Mouse (Mus musculus): ENCODE measurements around the gene Plcg1.

Plcg1 gene

GRCm38 (mm10) chr2:160731117-160731838 is at the start of gene Plcg1:
Gene Plcg1 (plus strand): TSS chr2:160731300.
- peak; percentile 93 for DNase-seq (ENCODE audit: low read depth, low spot score)

DNA sequence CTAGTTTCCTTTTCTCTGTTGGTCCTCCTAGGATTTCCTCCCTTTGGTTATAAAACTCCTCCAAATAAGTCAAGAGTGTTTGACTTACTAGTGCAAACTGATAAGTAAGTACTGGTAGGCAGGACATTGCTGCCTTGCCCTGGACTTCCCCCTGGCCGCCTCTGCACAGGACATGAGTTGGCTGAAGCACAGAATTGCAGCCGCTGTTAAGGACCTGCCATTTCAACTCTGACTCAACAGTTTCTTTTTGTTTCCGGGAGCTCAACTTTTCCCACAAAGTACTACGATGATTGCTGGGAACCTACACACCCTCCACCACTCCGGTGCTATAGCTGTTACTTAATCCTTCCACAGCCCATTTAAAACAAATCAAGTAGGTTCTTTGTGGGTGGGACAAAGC is 30.8 kb upstream of the Plcg1 start:
- DNase-seq (ENCODE audit: low read depth, low spot score): peak; percentile 36

GRCm38 (mm10) chr2:160701603-160702002 is 29.5 kb upstream of the Plcg1 start:
- no peak for DNase-seq (ENCODE audit: low read depth, low spot score)

DNA sequence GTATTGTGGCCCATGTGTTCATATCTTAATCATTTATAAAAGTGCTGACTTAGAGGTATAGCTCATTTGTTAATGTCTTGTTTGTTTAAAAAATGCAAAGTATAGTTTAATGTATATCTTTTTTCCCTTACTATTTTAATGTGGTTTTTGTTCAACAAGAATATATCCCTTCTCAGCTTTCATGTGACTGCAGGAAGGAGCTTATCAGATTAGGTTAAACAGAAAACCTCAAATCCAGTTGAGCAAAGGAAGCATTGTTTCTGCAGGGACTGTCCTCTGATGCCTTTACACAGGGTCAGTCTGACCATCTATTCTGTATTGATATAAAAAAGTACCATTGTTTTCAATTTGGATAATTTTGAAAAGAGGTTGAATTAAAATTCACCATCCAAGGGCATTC is 28.3 kb upstream of the Plcg1 start:
- DNase-seq (ENCODE audit: low read depth, low spot score): no peak

GRCm38 (mm10) chr2:160707673-160708072 is 23.4 kb upstream of the Plcg1 start:
- no peak for DNase-seq (ENCODE audit: low read depth, low spot score)

- DNase-seq (ENCODE audit: low read depth, low spot score): no peak
Observed at GRCm38 (mm10) chr2:160715463-160716030, 15.6 kb upstream of the Plcg1 start.

GRCm38 (mm10) chr2:160717269-160717668 is 13.8 kb upstream of the Plcg1 start:
- peak; percentile 73 for DNase-seq (ENCODE audit: low read depth, low spot score)

- no peak for DNase-seq (ENCODE audit: low read depth, low spot score)
Observed at GRCm38 (mm10) chr2:160718811-160719210, 12.3 kb upstream of the Plcg1 start.

DNA sequence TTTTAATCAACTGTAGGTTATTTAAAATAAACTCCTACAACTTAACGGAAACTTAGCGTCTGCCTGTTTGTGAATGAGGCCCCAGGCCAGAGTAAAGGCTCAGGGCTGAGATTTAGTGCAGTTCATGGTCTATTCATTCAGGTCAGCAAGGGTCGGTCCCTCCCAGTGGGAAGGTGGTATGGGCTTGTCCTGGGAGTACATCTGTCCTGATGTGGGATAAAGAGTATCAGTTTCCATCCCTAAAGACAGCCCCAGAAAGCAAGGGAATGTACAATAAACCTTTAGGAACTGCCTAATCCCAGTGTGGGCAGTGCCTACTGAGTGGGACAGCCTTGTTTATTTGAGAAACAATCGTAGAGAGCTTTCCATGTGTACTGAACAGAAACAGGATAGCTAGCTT is 8.4 kb upstream of the Plcg1 start:
- no peak for DNase-seq (ENCODE audit: low read depth, low spot score)

DNA sequence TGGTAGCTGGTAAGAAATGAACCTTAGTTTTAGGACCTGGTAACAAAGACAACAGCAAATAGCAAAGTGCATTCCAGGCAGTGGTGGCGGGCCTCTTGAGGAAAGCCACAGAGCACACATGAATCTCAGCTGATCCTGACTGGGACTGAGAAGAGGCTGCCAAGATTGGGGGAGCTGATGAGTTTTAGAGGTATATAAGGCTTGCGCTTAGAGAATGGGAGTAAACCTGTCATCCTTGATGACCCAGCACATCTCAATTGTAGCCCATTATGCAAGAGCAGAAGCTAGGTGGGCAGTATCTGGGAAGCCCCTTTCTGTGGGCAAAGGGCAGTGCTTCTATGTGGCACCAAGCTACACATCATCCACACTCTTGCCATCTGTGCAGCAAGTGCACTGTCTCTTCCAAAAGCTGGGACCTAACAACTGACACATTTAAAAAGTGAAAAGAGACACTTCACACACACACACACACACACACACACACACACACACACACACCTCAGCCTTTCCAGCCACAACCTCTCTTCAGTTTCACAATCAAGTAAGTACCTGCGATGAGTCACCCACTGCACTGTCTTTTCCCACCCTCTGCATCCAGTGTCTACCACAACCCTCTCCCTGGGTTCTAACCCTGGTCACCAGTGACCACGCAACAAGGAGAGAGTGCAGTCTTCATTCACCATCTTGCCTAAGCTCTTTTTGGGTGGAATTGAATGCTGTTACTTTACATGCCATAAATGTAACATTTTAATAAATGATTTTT is 7.3 kb upstream of the Plcg1 start:
- DNase-seq (ENCODE audit: low read depth, low spot score): no peak

GRCm38 (mm10) chr2:160724536-160724935 is 6.6 kb upstream of the Plcg1 start:
- DNase-seq (ENCODE audit: low read depth, low spot score): no peak

DNA sequence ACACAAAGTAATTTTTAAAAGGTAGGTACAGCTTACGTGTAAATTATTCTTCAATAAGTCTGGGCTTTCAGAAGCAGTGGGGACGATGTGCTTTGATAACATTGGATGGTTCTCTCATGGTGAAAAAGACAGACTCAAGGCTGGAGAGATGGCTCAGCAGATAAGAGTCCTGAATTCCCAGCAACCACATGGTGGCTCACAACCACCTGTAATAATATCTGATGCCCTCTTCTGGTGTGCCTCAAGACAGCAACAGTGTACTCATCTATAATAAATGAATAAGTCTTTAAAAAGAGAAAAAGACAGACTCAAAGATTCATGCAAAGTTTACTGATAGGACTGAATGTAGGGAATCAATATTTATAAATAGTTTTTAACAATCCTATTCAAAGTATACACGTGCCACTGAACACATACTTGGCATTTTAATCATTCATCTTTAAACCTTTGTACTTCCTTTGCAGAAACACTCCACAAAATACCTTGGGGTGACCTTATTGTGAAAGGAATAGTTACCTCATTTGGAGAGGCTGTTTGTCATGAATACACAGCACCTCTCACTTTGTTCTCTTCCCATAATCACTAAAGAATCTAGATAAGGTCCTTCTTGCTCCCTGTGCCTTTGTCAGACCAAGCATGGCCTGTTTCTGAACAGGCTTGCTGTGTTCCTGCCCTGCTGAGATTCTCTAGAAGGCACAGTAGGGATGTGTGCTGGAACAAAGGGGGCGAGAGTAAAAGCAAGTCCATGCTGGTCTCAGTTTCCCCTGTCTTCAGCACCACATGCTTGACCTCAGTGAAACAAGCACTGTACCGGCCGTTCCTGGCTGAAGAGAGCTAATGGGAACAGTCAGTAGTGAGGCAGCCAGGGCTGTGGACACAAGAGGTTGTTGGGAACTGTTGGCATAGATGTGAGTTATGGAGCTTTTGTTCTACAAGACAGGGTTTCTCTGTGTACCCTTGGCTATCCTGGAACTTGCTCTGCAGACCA is 4.9 kb upstream of the Plcg1 start:
- no peak for DNase-seq (ENCODE audit: low read depth, low spot score)

GRCm38 (mm10) chr2:160728972-160729371 is 2.1 kb upstream of the Plcg1 start:
- DNase-seq (ENCODE audit: low read depth, low spot score): no peak

- DNase-seq (ENCODE audit: low read depth, low spot score): no peak
Observed at GRCm38 (mm10) chr2:160729436-160729835, 1.7 kb upstream of the Plcg1 start.

DNA sequence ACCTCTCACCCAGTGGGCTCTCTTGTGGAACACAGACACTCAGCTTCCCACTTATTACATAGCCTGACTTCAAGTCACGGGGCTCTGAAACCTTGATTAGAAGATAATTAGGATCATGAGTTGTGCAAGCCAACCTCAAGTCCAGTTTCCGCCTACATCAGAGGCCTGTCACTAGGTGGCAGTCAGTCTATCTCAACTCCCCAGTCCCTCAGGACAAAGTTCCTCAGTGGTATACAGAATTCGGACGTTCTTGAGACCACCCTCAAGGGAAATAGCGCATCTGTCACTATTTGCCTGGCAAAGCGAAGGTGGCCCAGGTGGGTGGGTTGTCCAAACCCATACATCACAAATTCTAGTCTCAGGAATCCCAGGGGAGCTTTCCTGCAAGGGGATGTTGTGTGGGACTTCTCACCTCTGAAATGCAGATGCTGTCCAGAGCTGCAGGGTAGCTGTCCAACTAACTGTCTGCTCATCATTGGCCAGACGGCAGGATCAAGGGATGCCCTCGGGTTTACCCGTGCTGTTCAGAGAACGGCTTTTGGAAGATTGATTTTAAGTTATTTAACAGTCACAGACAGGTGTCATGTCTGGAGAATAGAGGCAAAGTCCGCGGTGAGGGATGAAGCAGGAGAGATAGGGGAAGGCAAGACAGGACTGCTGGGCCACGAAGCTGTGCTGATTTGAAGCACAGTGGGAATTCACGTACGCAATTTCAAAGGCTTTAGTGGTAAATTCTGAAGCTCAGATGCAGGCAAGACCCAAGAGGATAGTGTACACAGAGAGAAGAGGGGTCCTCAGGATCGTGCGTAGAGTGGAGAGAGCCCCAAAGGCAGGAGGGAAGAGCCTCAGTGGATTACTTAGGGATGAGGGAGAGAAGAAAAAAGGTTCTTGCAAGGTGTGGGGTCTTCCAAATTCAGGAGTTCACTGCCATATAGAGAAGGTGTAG is 976 bp upstream of the Plcg1 start:
- peak; percentile 34 for DNase-seq (ENCODE audit: low read depth, low spot score)

- no peak for DNase-seq (ENCODE audit: low read depth, low spot score)
Observed at GRCm38 (mm10) chr2:160730797-160731116, 343 bp upstream of the Plcg1 start.

GRCm38 (mm10) chr2:160731839-160732261 is 750 bp downstream of the Plcg1 start:
- peak; percentile 61 for DNase-seq (ENCODE audit: low read depth, low spot score)

- peak; percentile 13 for DNase-seq (ENCODE audit: low read depth, low spot score)
Observed at GRCm38 (mm10) chr2:160732420-160732995, 1.4 kb downstream of the Plcg1 start.

DNA sequence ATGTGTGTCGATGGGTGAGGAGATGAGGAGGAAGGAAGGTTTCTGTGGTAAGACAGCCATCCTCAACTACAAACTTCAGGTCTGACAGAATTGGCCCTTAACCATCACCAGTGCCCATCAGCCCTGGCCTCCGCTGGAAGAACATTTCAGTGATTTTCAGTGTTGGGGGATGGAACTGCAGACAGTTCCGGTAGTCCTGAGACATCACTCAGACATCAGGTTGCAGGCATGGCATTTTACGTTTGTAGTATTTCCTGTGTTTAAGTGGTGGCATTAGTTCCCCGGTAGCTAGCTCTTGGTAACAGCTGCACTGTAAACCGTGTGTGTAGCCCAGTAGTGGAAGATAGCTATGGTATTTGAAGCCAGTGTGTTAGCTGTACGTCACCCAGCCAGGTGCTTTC is 2.0 kb downstream of the Plcg1 start:
- DNase-seq (ENCODE audit: low read depth, low spot score): no peak

DNA sequence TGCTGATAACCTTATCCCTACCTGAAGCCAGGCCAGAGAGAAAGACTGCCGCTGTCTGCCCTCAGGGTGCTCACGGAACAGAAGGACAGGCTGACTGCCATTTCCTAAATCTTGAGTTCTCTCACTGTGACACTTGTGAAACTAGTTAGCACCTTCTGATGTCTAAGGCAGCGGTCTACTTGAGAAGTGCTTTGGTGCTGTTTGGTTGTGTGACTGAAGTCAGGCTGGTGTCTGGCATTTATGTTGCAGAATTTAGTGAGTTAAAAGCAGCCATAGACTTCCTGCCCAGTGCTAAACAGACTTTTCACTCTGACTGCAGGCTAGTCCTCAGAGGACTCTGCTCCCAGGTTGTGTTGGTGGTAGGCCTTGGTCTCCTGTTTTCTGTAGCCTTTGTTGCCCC is 3.2 kb downstream of the Plcg1 start:
- DNase-seq (ENCODE audit: low read depth, low spot score): no peak
